Mouse (Mus musculus) splenic B cell, adult 2 months (primary cell): ENCODE measurements around the gene Slamf8.
A peak's percentile ranks its signal among the peaks of the same experiment; 100 is the strongest.

Experiments
- DNase-seq: peaks from one replicate; pipeline ENCODE4 v3.0.0-alpha.2; 2011; ENCODE audit warnings: low read depth, low spot score
- H3K27me3 ChIP-seq: 2 replicates; pipeline ENCODE4 v1.6.1; 2012; ENCODE audit warnings: mild to moderate bottlenecking, low read length, moderate library complexity, mixed read lengths; ENCODE audit not compliant: control insufficient read depth, poor library complexity, insufficient read depth, severe bottlenecking
- H3K36me3 ChIP-seq: 2 replicates; pipeline ENCODE4 v1.6.1; 2012; ENCODE audit warnings: mild to moderate bottlenecking, low read length, moderate library complexity, mixed read lengths; ENCODE audit not compliant: control insufficient read depth, poor library complexity, insufficient read depth, severe bottlenecking

Gene Slamf8

DNA sequence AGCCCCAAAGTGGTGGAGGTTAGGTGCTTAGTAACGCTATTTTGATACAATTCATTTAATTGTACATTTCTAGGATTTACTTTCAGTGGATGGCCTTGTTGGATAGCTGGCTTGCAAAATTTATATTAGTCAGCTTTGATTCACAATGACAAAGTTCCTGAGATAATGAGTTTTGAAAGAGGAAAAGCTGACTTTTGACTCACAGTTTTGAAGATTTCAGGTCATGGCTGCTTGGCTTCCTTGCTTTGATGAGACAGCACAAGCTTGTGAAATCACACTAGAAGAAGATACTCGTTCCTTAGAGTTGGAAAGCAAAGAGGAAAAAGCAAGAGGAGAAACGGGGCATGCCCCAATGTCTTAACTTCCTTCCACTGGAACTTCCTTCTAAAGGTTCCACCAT, 24.2 kb downstream of the Slamf8 start:
- H3K36me3 ChIP-seq, result no peaks in the 10 kb centered on the region
- no peaks in the 10 kb centered on the region; the same call in 1 of the 2 replicates for H3K27me3 ChIP-seq
- DNase-seq, result no peak

DNA sequence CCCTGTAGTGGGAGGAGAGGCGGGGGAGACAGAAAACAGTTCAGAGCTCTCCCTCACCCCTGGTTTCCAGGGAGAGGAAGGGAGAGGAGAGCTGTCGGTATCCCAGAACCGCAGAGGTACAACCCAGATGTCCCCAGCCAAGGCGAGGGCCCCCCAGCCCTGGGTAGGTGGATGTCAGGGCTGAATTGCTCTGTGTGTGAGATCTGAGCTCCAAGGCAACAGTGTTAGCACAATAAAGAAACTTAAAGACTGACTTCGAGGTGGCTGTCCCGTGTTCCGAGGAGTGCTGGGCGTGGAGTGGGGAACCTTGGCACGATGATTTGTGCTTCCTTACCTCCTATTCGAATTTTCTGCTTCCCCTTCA, 26.9 kb downstream of the Slamf8 start:
- DNase-seq, result no peak
- H3K27me3 ChIP-seq, result no peaks in the 10 kb centered on the region; the same call in 1 of the 2 replicates
- H3K36me3 ChIP-seq, result no peaks in the 10 kb centered on the region

DNA sequence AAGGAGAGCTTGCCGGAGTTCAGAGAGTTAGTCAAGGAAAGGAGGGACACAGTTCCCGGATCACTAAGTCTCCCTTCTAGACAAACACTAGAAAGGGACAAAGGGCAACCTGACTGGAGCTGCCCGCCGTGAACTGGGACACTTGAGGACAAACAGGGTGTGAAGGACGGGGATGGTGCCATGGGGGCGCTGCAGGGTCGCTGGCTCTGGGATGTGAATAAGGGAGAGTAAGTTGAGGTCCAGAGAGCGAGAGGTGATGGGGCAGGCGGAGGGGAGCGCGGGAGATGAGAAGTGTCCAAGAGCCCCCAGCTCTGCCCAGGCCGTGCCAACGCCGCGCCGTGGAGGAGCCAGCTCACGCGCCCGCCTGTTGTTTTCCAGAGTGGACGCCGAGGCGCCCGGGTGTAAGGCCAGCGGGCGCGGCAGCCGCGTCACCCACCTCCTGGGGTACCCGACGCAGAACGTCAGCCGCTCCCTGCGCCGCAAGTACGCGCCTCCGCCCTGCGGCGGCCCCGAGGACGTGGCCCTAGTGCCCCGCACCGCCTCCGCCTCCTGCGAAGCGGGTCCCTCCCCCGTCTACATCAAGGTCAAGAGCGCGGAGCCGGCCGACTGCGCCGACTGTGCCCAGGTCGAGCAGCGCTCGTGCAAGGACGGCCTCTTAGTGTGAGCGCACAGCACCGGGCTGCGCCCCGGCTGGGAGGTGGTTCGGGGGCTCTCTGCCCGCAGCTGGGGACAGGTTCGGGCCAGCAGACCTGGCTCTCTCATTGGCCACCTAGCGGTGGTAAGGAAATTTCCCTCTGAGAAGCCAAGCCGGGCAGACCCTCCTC, 27.5 kb downstream of the Slamf8 start:
- H3K27me3 ChIP-seq, result no peaks in the 10 kb centered on the region; the same call in 1 of the 2 replicates
- peak; percentile 77 for DNase-seq
- no peaks in the 10 kb centered on the region for H3K36me3 ChIP-seq

DNA sequence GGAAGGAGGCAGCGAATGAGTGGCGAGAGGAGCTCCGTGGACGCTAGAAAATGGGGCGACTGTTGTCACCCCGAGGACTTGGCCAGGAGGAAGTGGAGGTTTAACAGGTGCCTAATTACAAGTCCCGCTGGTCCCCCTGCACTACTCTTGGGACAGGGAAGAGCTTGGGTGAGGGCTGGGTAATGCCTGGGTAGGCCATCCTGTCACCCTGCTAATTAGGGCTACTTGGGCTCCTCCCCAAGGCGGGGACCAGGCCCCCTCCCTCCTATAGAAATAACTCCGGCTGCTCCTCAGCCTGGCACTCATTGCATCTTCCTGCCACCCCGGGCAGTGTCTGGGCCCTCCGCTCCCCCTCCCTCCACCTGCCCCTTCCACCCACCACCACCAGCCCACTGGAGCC, 34.7 kb downstream of the Slamf8 start, which contains the start of gene Vsig8:
Vsig8 (plus strand) TSS at position 301 of the 400 bp plus-strand sequence.
- H3K27me3 ChIP-seq, result no peaks in the 10 kb centered on the region
- H3K36me3 ChIP-seq, result no peaks in the 10 kb centered on the region
- DNase-seq, result no peak

DNA sequence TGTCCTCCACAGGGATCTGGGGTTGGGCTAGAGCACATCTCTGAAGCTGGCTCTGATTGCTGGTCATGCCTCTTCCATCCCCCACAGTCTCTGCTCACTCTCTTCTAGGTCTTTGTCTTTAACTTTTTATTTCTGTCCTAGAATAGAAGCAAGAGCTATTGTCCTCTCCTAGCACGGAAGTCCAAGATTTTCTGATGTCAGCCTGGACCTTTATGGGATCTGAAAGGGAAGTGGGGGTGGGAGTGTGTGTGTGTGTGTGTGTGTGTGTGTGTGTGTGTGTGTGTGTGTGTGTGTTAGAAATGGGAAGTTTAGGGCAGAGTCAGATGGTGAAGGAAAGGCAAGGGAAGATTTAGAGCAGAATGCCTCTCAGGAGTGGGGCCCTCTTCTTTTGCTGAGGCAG, 37.7 kb downstream of the Slamf8 start:
- no peaks in the 10 kb centered on the region for H3K27me3 ChIP-seq
- no peak for DNase-seq

DNA sequence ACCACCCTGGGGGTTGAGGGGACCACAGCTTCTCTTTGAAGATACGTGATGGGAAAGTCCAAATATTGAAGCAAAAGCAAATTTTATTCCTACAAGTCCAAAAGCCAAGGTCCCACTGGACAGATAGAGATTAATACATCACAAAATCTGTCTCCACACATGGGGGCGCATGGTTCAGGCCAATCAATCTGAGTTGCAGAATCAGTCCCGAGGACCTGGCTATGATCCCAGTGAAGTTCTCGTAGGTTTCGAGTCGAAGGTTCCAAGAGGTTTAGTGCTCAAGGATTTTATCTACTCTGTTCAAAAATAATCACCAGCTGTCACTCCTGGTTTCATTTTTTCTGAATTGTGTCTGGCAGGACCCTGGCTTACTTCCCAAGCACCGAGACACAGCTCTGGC, 39.4 kb downstream of the Slamf8 start:
- Histone ChIP-seq H3K36me3 (no peaks in the 10 kb centered on the region), H3K27me3 (no peaks in the 10 kb centered on the region)
- no peak for DNase-seq

More for the DNA sequence above, 37.7 kb downstream of the Slamf8 start:
- no peaks in the 10 kb centered on the region for H3K36me3 ChIP-seq

DNA sequence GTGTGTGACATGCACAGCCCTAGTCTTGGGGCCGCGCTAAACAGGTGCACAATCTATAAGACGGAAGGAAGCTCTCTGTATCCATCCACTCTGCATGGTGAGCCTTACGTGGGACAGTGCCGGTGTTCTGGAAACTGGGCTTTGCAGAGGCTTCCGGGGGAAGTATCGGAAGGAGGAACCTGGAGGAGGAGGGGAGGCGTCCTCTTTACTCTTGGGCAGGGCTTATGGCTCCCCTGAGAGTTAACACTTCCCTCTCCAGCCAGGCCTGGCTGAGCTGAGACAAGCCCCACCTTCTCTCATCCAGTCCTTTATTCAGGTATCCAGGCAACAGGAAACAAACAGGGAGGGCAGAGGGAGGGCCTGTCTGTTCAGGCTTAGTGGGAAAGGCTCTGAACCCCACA, 39.8 kb downstream of the Slamf8 start:
- Histone ChIP-seq H3K36me3 (no peaks in the 10 kb centered on the region), H3K27me3 (no peaks in the 10 kb centered on the region)
- DNase-seq, result peak; percentile 84

DNA sequence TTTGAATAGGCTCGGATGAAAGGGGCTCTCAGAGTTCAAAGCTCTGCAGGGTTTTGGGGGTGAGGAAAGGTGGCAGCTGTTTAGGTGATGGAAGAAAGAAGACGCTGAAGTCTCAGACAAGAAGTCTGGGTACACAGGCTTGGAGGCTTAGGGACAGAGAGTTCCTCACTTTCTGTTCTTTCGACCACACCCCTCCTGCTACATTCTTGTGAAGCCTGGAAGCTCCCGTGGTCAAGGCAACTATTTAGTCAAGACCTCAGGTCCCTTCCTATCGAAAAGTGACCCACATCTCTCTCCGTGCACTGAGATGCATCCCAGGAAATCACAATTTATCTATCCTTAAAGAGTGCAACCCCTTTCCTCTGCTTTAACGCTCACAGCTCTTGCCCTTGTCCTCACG, 40.7 kb downstream of the Slamf8 start:
- DNase-seq, result no peak

DNA sequence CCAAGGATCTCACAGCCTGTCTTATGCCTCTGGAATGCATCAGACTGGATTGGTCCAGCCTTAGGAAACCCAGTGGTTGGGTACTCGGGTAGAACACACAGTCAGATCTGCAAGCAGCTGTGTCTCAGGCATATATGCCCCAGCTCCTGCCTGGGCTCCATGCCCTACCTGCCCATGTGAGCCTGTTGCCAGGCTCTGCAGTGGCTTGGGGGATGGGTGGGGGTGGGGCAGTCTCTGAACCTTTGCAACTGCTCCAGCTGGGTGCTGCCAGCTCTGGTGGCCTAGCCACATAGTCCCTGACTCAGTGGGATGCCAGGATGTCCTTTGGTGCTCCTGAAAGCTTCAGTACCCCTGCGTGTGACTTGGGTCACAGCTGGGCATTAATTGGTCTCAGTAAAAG, 41.1 kb downstream of the Slamf8 start:
- Histone ChIP-seq H3K36me3 (peaks cover 2% of the 10 kb centered on the region; the same call in 1 of the 2 replicates), H3K27me3 (no peaks in the 10 kb centered on the region)
- DNase-seq, result peak; percentile 20

More for the DNA sequence above, 40.7 kb downstream of the Slamf8 start:
- no peaks in the 10 kb centered on the region for H3K27me3 ChIP-seq
- H3K36me3 ChIP-seq, result peaks cover 2% of the 10 kb centered on the region; the same call in 1 of the 2 replicates

DNA sequence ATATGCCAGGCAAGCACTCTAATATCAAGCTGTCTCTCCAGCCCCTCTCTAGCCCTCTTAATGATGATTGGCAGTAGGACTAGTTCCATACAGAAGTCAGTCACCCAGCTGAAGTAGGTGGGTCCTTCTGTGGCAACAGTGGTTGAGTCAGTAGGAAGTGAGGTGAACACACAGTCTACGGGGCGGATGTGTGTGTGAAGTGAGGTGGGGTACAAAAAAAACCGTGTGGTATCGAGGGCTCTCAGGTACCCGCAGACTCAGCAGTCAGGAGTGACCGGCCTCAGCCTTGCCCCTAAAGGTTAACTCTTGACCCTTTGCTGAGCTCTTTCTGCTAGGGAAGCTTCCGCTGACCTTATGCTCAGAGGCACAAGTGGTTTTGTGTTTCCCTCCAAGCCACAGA, 41.9 kb downstream of the Slamf8 start:
- peak; percentile 66 for DNase-seq
- Histone ChIP-seq H3K36me3 (peaks cover 2% of the 10 kb centered on the region; the same call in 1 of the 2 replicates), H3K27me3 (no peaks in the 10 kb centered on the region)

DNA sequence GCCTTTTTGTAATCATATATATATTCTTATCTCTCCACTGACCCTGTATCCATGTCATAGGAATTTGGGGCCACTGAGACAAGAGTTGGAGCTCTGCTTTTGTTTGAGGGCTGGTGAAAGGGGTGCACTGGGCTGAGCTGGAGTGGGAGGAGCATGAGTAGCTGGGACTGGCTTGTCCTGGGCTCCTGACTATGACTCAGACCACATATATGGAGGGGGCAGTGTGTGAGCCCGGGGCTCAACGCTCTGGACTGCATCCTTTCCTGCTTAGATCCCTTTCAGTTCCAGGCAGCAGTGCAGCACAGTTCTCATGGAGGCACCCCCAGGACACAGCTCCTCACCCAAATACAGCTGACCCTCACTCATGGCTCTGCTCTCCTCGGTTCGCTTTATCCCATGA, 44.3 kb downstream of the Slamf8 start:
- no peak for DNase-seq
- Histone ChIP-seq H3K36me3 (peaks cover 2% of the 10 kb centered on the region; the same call in 1 of the 2 replicates), H3K27me3 (no peaks in the 10 kb centered on the region)

DNA sequence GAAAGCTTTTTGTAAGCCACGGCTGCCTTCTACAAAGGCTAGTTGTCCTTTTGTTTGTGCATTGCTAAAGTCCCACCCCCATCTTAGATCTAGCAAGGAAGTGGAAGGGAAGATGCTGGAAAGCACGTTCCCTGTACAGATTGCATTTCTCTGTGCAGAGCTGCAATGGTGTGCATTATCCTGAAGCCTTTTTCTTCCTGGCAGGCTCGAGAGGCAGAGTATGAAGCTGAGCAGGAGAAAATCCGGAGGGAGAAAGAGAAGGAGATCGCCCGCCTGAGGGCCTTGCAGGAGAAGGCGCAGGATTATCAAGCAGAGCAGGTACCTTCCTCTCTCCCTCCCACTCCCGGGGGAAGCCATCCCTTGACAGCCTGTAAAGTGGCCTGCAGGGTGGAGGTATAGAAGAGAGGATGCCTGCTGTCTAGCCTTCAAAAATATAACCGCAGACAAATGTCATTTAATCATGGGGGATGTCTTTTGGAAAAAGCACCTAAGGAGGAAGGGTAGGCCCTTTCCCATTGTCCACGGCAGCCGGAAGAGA, 50.0 kb downstream of the Slamf8 start:
- Histone ChIP-seq H3K27me3 (no peaks in the 10 kb centered on the region), H3K36me3 (peaks cover 2% of the 10 kb centered on the region; the same call in 1 of the 2 replicates)
- no peak for DNase-seq

DNA sequence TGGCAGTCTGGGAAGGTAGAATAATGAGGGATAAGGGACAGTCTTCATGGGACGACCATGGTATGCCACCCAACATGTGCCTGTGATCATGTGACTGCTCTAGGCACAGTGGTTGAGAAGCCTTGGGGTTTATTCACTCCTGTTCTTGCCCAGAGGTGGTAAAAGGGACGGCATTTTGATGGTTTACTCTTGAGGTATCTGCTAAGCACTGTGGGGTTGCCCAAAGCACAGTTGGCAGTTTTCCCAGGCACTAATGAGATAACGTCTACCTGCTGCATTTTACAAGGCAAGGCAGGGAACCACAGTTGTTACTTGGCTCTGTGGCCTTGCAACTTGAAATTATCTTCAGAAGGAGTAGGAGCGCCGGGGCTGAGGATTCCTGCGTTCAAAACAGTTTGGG, 50.5 kb downstream of the Slamf8 start:
- Histone ChIP-seq H3K27me3 (no peaks in the 10 kb centered on the region), H3K36me3 (peaks cover under 1% of the 10 kb centered on the region; the same call in 1 of the 2 replicates)
- no peak for DNase-seq

DNA sequence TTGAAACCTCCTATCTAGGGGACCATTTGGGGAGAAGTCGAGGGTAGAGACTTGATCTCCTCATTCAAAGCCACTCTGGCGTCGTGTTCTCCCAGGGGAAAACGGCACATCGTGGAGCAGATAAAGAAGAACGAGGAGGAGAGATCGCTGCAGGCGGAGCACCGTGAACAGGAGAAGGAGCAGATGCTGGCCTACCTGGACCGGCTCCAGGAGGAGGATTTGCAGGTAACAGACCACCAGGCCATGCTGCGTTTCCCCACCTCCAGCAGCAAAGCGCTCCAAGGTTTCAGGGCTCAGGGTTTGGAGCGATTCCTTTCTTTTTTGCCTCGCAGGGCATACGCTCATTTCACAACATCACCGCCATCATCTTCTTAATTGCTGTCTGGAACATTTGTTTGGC, 55.3 kb downstream of the Slamf8 start:
- H3K36me3 ChIP-seq, result no peaks in the 10 kb centered on the region
- DNase-seq, result no peak
- no peaks in the 10 kb centered on the region for H3K27me3 ChIP-seq

DNA sequence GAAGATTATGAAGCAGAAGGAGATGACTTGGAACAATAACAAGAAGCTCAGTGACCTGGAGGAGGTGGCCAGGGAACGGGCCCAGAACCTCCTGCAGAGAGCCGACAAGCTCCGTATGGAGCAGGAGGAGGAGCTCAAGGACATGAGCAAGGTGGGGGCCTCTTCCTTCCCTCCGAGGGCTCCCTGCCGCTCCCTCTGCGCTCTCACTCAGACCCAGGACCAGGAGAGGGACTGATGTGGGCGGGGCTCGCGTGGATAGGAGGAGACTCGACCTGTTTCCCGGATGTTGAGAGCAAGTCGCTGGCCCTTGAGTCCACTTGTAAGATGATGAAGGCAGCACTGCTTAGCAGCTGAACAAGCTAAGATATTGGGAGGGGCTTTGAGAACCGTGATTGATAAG, 57.8 kb downstream of the Slamf8 start:
- no peaks in the 10 kb centered on the region for H3K36me3 ChIP-seq
- no peaks in the 10 kb centered on the region for H3K27me3 ChIP-seq
- no peak for DNase-seq
